Mouse (Mus musculus) heart, adult 2 months (tissue): ENCODE results near the gene Gnaq.

ENCODE experiments used
- CTCF ChIP-seq: fragments of 200-600 bp; IDR thresholded peaks from 2 replicates; pipeline ENCODE4 v1.8.1; 2022; ENCODE audit warnings: antibody characterized with exemption, mild to moderate bottlenecking, moderate library complexity
- POLR2A ChIP-seq: fragments of 200-500 bp; IDR thresholded peaks from 2 replicates; pipeline ENCODE4 v1.6.1; 2011; ENCODE audit warnings: mild to moderate bottlenecking, low read depth, low read length, control low read depth; ENCODE audit not compliant: insufficient read depth

GRCm38 (mm10) chr19:16280231-16280630, 147.6 kb downstream of the Gnaq start:
- no peak for TF ChIP-seq CTCF
- no peak for TF ChIP-seq POLR2A
